35 mouse cellular contexts compared by ENCODE assay signal in genomic region chr11:94257987-94258386, GRCm38 (mm10). TPM values are rescaled to one million over a fixed set of nuclear protein-coding genes. Genes with fewer than 3 reads are reported as not detected.
DNase-seq lines count a peak whose midpoint lies in the region; ATAC-seq and TF ChIP-seq lines count a peak whose summit lies in the region.
"Had no signal": no experiment of that assay in that cellular context is flagged by ENCODE, and none has a peak within 500 bp of the region (broad histone marks: within the 10 kb centered on the region; RNA-seq: fewer than 3 reads in every experiment).

No protein-coding gene starts in this region.

- no peak overlapping the region for H3K9ac ChIP-seq in heart, postnatal 0 days (replicated peaks; ENCODE audit: low read depth, low read length)
- H3K9ac ChIP-seq in kidney, embryonic 15.5 days: no peak overlapping the region
- H3K9ac ChIP-seq in kidney, embryonic 16.5 days (replicated peaks; ENCODE audit: low read length): no peak overlapping the region
- H3K9ac ChIP-seq: embryonic facial prominence, embryonic 13.5 days; heart, embryonic 12.5 days; limb, embryonic 15.5 days; liver, embryonic 14.5 days; lung, embryonic 15.5 days; midbrain, embryonic 15.5 days; neural tube, embryonic 12.5 days had no signal

- TF ChIP-seq EP300 in heart, postnatal 0 days (IDR thresholded peaks at IDR 0.05; ENCODE audit: low read depth): no peak

- WGBS in heart, postnatal 0 days: 44% methylated on average over 14 of the region's 14 CpGs
- WGBS in kidney, embryonic 15.5 days: 53% methylated on average over 14 of the region's 14 CpGs
- whole genome bisulfite sequencing in kidney, embryonic 16.5 days: 58% methylated on average over 14 of the region's 14 CpGs
- WGBS in lung, adult 2 months: 44% methylated on average over 14 of the region's 14 CpGs

- H3K36me3 ChIP-seq in heart, postnatal 0 days (replicated peaks; ENCODE audit: control insufficient read depth, insufficient read depth, low read length): no peaks in the 10 kb centered on the region
- no peaks in the 10 kb centered on the region for H3K36me3 ChIP-seq in kidney, embryonic 15.5 days
- no peaks in the 10 kb centered on the region for H3K36me3 ChIP-seq in kidney, embryonic 16.5 days (ENCODE audit: insufficient read depth, low read length)
- H3K36me3 ChIP-seq: embryonic facial prominence, embryonic 13.5 days; heart, embryonic 12.5 days; limb, embryonic 15.5 days; lung, embryonic 15.5 days; midbrain, embryonic 15.5 days; neural tube, embryonic 12.5 days had no signal

- DNase-seq in heart, postnatal 0 days (ENCODE audit: low spot score): peak; percentile 39
- DNase-seq in heart, adult 9 months (ENCODE audit: low spot score in 2 of 2): no peak
- DNase-seq in lung, postnatal 36 days: peak; percentile 30
- no peak for DNase-seq in lung, adult 2 months
- no peak for DNase-seq in ovary, postnatal 14 days (ENCODE audit: low spot score)
- DNase-seq: adrenal gland, adult 2 months; cerebellum, adult 11-12 months; cerebellum, postnatal 25 days; embryo, embryonic 11 days; gastrocnemius, adult 2 months; layer of hippocampus, adult 9-11 months; retina, postnatal 1 day; right cerebral cortex, postnatal 25 days; spleen, adult 18-20 months had no signal

- no peak for TF ChIP-seq CTCF in heart, postnatal 0 days (IDR thresholded peaks at IDR 0.05; ENCODE audit: low read depth)
- no peak for TF ChIP-seq CTCF in lung, adult 2 months (IDR thresholded peaks at IDR 0.05; ENCODE audit: insufficient read depth, low read length)

- no peak for TF ChIP-seq POLR2A in lung, adult 2 months (IDR thresholded peaks at IDR 0.05; ENCODE audit: borderline replicate concordance, extremely low read depth, low read depth, low read length)

- no peaks in the 10 kb centered on the region for H3K9me3 ChIP-seq in heart, postnatal 0 days (replicated peaks; ENCODE audit: control insufficient read depth, low read length)
- H3K9me3 ChIP-seq in kidney, embryonic 15.5 days (replicated peaks): no peaks in the 10 kb centered on the region
- H3K9me3 ChIP-seq in kidney, embryonic 16.5 days (ENCODE audit: low read length): no peaks in the 10 kb centered on the region
- H3K9me3 ChIP-seq: embryonic facial prominence, embryonic 13.5 days; limb, embryonic 15.5 days; lung, embryonic 15.5 days; midbrain, embryonic 15.5 days; neural tube, embryonic 12.5 days had no signal

- no peak overlapping the region for H3K4me3 ChIP-seq in heart, postnatal 0 days (ENCODE audit: low read depth, low read length)
- H3K4me3 ChIP-seq in kidney, embryonic 15.5 days (replicated peaks): no peak overlapping the region
- no peak overlapping the region for H3K4me3 ChIP-seq in kidney, embryonic 16.5 days (ENCODE audit: low read length)
- no peak overlapping the region for H3K4me3 ChIP-seq in lung, adult 2 months (replicated peaks; ENCODE audit: extremely low read depth, low read depth, low read length)
- H3K4me3 ChIP-seq: embryonic facial prominence, embryonic 13.5 days; erythroblast, embryonic 14.5 days; gastrocnemius, adult 2 months; heart, embryonic 12.5 days; limb, embryonic 15.5 days; lung, embryonic 15.5 days; megakaryocyte, embryonic 14.5 days; midbrain, embryonic 15.5 days; neural tube, embryonic 12.5 days had no signal

- no peak for ATAC-seq in heart, postnatal 0 days (ENCODE audit: insufficient read depth, low read depth)
- ATAC-seq in kidney, embryonic 15.5 days (replicated peaks; ENCODE audit: low FRiP score): no peak
- ATAC-seq in kidney, embryonic 16.5 days (ENCODE audit: low FRiP score, low TSS enrichment): no peak
- ATAC-seq: hindbrain, embryonic 16.5 days; intestine, embryonic 16.5 days; midbrain, embryonic 15.5 days had no signal

- no peak overlapping the region for H3K27ac ChIP-seq in heart, postnatal 0 days (ENCODE audit: low read depth)
- no peak overlapping the region for H3K27ac ChIP-seq in kidney, embryonic 15.5 days
- no peak overlapping the region for H3K27ac ChIP-seq in kidney, embryonic 16.5 days (ENCODE audit: low read length)
- H3K27ac ChIP-seq: embryonic facial prominence, embryonic 13.5 days; gastrocnemius, adult 2 months; limb, embryonic 15.5 days; liver, embryonic 14.5 days; lung, embryonic 15.5 days; midbrain, embryonic 15.5 days; neural tube, embryonic 12.5 days had no signal

- no peaks in the 10 kb centered on the region for H3K27me3 ChIP-seq in heart, postnatal 0 days (ENCODE audit: control insufficient read depth, insufficient read depth, low read length)
- no peaks in the 10 kb centered on the region; the same call in 1 of the 2 replicates for H3K27me3 ChIP-seq in kidney, embryonic 15.5 days
- no peaks in the 10 kb centered on the region for H3K27me3 ChIP-seq in kidney, embryonic 16.5 days (ENCODE audit: insufficient read depth, low read length)
- H3K27me3 ChIP-seq: embryonic facial prominence, embryonic 13.5 days; heart, embryonic 12.5 days; limb, embryonic 15.5 days; lung, embryonic 15.5 days; midbrain, embryonic 15.5 days; neural tube, embryonic 12.5 days had no signal

- H3K4me2 ChIP-seq in heart, postnatal 0 days (ENCODE audit: low read depth, low read length): no peak overlapping the region
- H3K4me2 ChIP-seq in kidney, embryonic 15.5 days: 0 out of 2 replicates have a peak overlapping the region, but pooled peaks have one; percentile 9
- H3K4me2 ChIP-seq in kidney, embryonic 16.5 days (replicated peaks; ENCODE audit: low read depth, low read length): no peak overlapping the region
- H3K4me2 ChIP-seq: embryonic facial prominence, embryonic 13.5 days; heart, embryonic 12.5 days; limb, embryonic 15.5 days; lung, embryonic 15.5 days; midbrain, embryonic 15.5 days; neural tube, embryonic 12.5 days had no signal

- H3K4me1 ChIP-seq in heart, postnatal 0 days (ENCODE audit: control insufficient read depth, insufficient read depth): no peaks in the 10 kb centered on the region
- H3K4me1 ChIP-seq in kidney, embryonic 15.5 days: peaks cover 12% of the 10 kb centered on the region
- peaks cover 5% of the 10 kb centered on the region; the same call in 1 of the 2 replicates for H3K4me1 ChIP-seq in kidney, embryonic 16.5 days (ENCODE audit: insufficient read depth, low read length)
- no peaks in the 10 kb centered on the region for H3K4me1 ChIP-seq in lung, adult 2 months (ENCODE audit: control insufficient read depth, insufficient read depth, low read length)
- H3K4me1 ChIP-seq: lung, embryonic 15.5 days; neural tube, embryonic 12.5 days had no signal

RNA-seq across cellular contexts. Expression of gene Wfikkn2, which starts 12.2 kb away (rescaled TPM):
- total RNA-seq in heart, postnatal 0 days (2014; rRNA removed; ENCODE audit: low replicate concordance): 0.76 and 2.7 TPM in 2 replicates
- 1.6 and 1.7 TPM in 2 replicates for polyA plus RNA-seq in heart, postnatal 0 days (2015; fragmentation: Nextera tagmentation; extraction: Ambion mirVana)
- polyA plus RNA-seq in kidney, embryonic 15.5 days (2015; fragmentation: Nextera tagmentation; extraction: Ambion mirVana): 2.4 and 3.4 TPM in 2 replicates
- polyA plus RNA-seq in kidney, embryonic 16.5 days (2015; fragmentation: Nextera tagmentation; extraction: Ambion mirVana): 2.2 and 3.1 TPM in 2 replicates
- polyA plus RNA-seq in lung, adult 2 months (2012; rRNA removed): 1.4 and 1.7 TPM in 2 replicates
- total RNA-seq: MEL had no signal
- polyA plus RNA-seq: erythroblast, embryonic 14.5 days had no signal

RNA-seq across cellular contexts. Expression of gene Gm21885, which starts 23.7 kb away (rescaled TPM):
- total RNA-seq in heart, postnatal 0 days (2014; rRNA removed; ENCODE audit: low replicate concordance): not detected in 2 replicates
- 0.15 and 0.30 TPM in 2 replicates for polyA plus RNA-seq in heart, postnatal 0 days (2015; fragmentation: Nextera tagmentation; extraction: Ambion mirVana)
- not detected in 2 replicates for polyA plus RNA-seq in kidney, embryonic 15.5 days (2015; fragmentation: Nextera tagmentation; extraction: Ambion mirVana)
- polyA plus RNA-seq in kidney, embryonic 16.5 days (2015; fragmentation: Nextera tagmentation; extraction: Ambion mirVana): not detected in 2 replicates
- polyA plus RNA-seq in lung, adult 2 months (2012; rRNA removed): not detected in 2 replicates
- total RNA-seq: adrenal gland, adult 2 months; adrenal gland, postnatal 4 days; gastrocnemius, adult 2 months; left cerebral cortex, adult 18-20 months; left cerebral cortex, postnatal 36 days; MEL had no signal
- polyA plus RNA-seq: adrenal gland, adult 2 months; C2C12; erythroblast, embryonic 14.5 days; frontal cortex, adult 2 months; gonadal fat pad, adult 2 months; heart, embryonic 12.5 days; hindbrain, embryonic 16.5 days; liver, embryonic 14.5 days; lung, embryonic 15.5 days; neural tube, embryonic 12.5 days; urinary bladder, adult 2 months had no signal

RNA-seq across cellular contexts. Expression of gene Tob1, which starts 46.7 kb away (rescaled TPM):
- total RNA-seq in heart, postnatal 0 days (2014; rRNA removed; ENCODE audit: low replicate concordance): 20.3 and 42.6 TPM in 2 replicates
- 69.3 and 72.5 TPM in 2 replicates for polyA plus RNA-seq in heart, postnatal 0 days (2015; fragmentation: Nextera tagmentation; extraction: Ambion mirVana)
- 36.6 and 40.8 TPM in 2 replicates for polyA plus RNA-seq in kidney, embryonic 15.5 days (2015; fragmentation: Nextera tagmentation; extraction: Ambion mirVana)
- 31.9 and 36.1 TPM in 2 replicates for polyA plus RNA-seq in kidney, embryonic 16.5 days (2015; fragmentation: Nextera tagmentation; extraction: Ambion mirVana)
- polyA plus RNA-seq in lung, adult 2 months (2012; rRNA removed): 27.9 and 37.2 TPM in 2 replicates

Comparison
In these comparisons a context has a peak if more than half of its experiments do, and no peak if none do; other contexts are left out.
1. DNase-seq: peak in heart, postnatal 0 days (single experiment) and lung, postnatal 36 days (single experiment); none in heart, adult 9 months (0 of 2), lung, adult 2 months (single experiment) and ovary, postnatal 14 days (single experiment).